Mouse (Mus musculus) myocyte (in vitro differentiated cells): Measurements from ENCODE around the gene Vmn2r109.
"Not testable (repeated sequence)": the region's sequence is repeated elsewhere in the genome, so short reads cannot be mapped to it uniquely, and the experiment has no call there.

Source experiments
- CEBPB ChIP-seq: IDR thresholded peaks from 2 replicates; pipeline ENCODE4 v1.6.1; 2011; ENCODE audit warnings: mild to moderate bottlenecking, moderate library complexity; ENCODE audit not compliant: poor library complexity, insufficient read depth, severe bottlenecking
- E2F4 ChIP-seq: IDR thresholded peaks from one replicate; pipeline ENCODE4 v1.6.1; 2011; ENCODE audit warnings: mild to moderate bottlenecking, control low read depth, moderate library complexity; ENCODE audit not compliant: insufficient read depth
- MAX ChIP-seq: IDR thresholded peaks from one replicate; pipeline ENCODE4 v1.6.1; 2011; ENCODE audit warnings: low read depth, mild to moderate bottlenecking, control low read depth
- POLR2AphosphoS2 ChIP-seq: IDR thresholded peaks from one replicate; pipeline ENCODE4 v1.6.1; 2011; ENCODE audit warnings: low read depth, control low read depth; ENCODE audit not compliant: insufficient read length

GRCm38 (mm10) chr17:20508247-20508646 is 56.3 kb downstream of the Vmn2r109 start:
- not testable (repeated sequence) for TF ChIP-seq E2F4, POLR2AphosphoS2, CEBPB, MAX
